Comparison of ENCODE assay signal across 8 mouse cellular contexts in the genomic region with DNA sequence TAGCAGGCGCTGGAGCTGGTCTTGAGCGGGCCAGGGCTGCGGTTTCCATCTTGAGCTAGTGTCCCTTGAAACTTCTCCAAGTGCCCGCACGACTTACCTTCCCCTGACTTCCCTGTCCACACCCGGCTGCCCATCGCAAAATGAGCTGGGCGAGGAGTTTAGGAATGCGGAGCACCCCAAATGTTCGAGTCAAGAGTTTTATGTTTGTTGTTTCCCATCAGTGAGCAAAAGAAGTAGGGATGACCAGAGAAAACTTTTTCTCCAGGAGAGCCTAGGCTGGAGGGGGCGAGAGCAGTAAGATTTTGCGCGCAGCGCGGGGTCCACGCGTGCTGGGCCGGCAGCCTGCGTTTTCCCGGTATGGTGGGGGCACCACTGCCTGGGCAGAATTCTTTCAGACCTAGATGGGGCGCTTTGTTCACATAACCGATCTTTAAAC. TPM values are rescaled to one million over a fixed set of nuclear protein-coding genes. Genes with fewer than 3 reads are reported as not detected.
DNase-seq lines count a peak whose midpoint lies in the region; ATAC-seq lines count a peak whose summit lies in the region.

No protein-coding gene starts in this region.

- peak overlapping the region; percentile 91 for H3K4me3 ChIP-seq in forebrain, embryonic 10.5 days
- H3K4me3 ChIP-seq in macrophage (ENCODE audit: inconsistent target) = peak overlapping the region; percentile 87
- H3K4me3 ChIP-seq in stomach, embryonic 15.5 days (replicated peaks) = peak overlapping the region; percentile 83

- peaks cover 52% of the 10 kb centered on the region for H3K4me1 ChIP-seq in forebrain, embryonic 10.5 days
- H3K4me1 ChIP-seq in stomach, embryonic 15.5 days = peaks cover 9% of the 10 kb centered on the region

- peaks cover 30% of the 10 kb centered on the region for H3K36me3 ChIP-seq in forebrain, embryonic 10.5 days (replicated peaks)
- no peaks in the 10 kb centered on the region; the same call in 1 of the 2 replicates for H3K36me3 ChIP-seq in macrophage (ENCODE audit: inconsistent target)
- no peaks in the 10 kb centered on the region for H3K36me3 ChIP-seq in stomach, embryonic 15.5 days

- under 1% methylated on average over 22 of the region's 22 CpGs for WGBS in forebrain, embryonic 10.5 days
- WGBS in macrophage (ENCODE audit: missing documents) = 2% methylated on average over 21 of the region's 22 CpGs
- WGBS in stomach, embryonic 15.5 days = 1% methylated on average over 22 of the region's 22 CpGs

- intact Hi-C loops in heart, postnatal 10 days (cut with DNase I) = loop anchor here (5.0 kb wide), 4 partner anchors 111 to 321 kb away; no protein-coding TSS in a partner anchor

- H3K79me2 ChIP-seq in macrophage (ENCODE audit: inconsistent target) = peaks cover 35% of the 10 kb centered on the region

- H3K4me2 ChIP-seq in stomach, embryonic 15.5 days = peak overlapping the region; percentile 91

- peak overlapping the region; percentile 99 for H3K27ac ChIP-seq in forebrain, embryonic 10.5 days
- H3K27ac ChIP-seq in macrophage = peak overlapping the region; percentile 86
- H3K27ac ChIP-seq in stomach, embryonic 15.5 days = peak overlapping the region; percentile 99

- no peak for ATAC-seq in stomach, embryonic 15.5 days (ENCODE audit: insufficient read depth, low FRiP score, low read depth)
- no peak for ATAC-seq in erythroid progenitor cell, adult 5-6 weeks (replicated peaks; ENCODE audit: low FRiP score, poor library complexity, severe bottlenecking)

- no peaks in the 10 kb centered on the region for H3K27me3 ChIP-seq in forebrain, embryonic 10.5 days (ENCODE audit: poor library complexity, severe bottlenecking)
- no peaks in the 10 kb centered on the region for H3K27me3 ChIP-seq in stomach, embryonic 15.5 days (replicated peaks)

- H3K9ac ChIP-seq in stomach, embryonic 15.5 days = peak overlapping the region; percentile 72; the same call in 1 of the 2 replicates

- no peaks in the 10 kb centered on the region for H3K9me3 ChIP-seq in forebrain, embryonic 10.5 days
- no peaks in the 10 kb centered on the region for H3K9me3 ChIP-seq in stomach, embryonic 15.5 days

- DNase-seq in adrenal gland, postnatal 10 days = peak; percentile 67
- peak; percentile 78 for DNase-seq in forebrain, embryonic 10.5 days (ENCODE audit: extremely low spot score, low spot score)
- peak; percentile 72 to 78 for DNase-seq in heart, postnatal 10 days
- peak; percentile 72 to 84 for DNase-seq in kidney, postnatal 25 days
- no peak for DNase-seq in right cerebral cortex, adult 18-20 months

RNA-seq across cellular contexts. Expression of gene Zfp36l1, which starts 0.8 kb away (rescaled TPM):
- total RNA-seq in adrenal gland, postnatal 10 days (2021) = 100 to 1,000 TPM; 190 to 228 TPM
- 121 and 129 TPM in 2 replicates for polyA plus RNA-seq in forebrain, embryonic 10.5 days (2016; fragmentation: Nextera tagmentation; extraction: Ambion mirVana)
- 100 to 1,000 TPM; 126 to 152 TPM for total RNA-seq in heart, postnatal 10 days (2021)
- total RNA-seq in macrophage (2018; cell fraction: chromatin; rRNA removed) = 100 to 1,000 TPM in 6 of 26 experiments, 10 to 100 TPM in 19, 1 to 10 TPM in 1; 6.7 to 210 (median 76.2) TPM
- 100 to 1,000 TPM in 24 of 26 experiments, 10 to 100 TPM in 2; 33.3 to 619 (median 245) TPM for total RNA-seq in macrophage (2018; cell fraction: cytosol; rRNA removed)
- total RNA-seq in macrophage (2018; cell fraction: nucleus; rRNA removed) = 100 to 1,000 TPM in 23 of 26 experiments, 10 to 100 TPM in 3; 53.7 to 541 (median 230) TPM
- 99.2 to 134 TPM (median 127 TPM) in 3 replicates for polyA plus RNA-seq in macrophage (2018)
- 142 and 146 TPM in 2 replicates for polyA plus RNA-seq in stomach, embryonic 15.5 days (2015; fragmentation: Nextera tagmentation; extraction: Ambion mirVana)
- total RNA-seq in erythroid progenitor cell, adult 5-6 weeks (2015; ENCODE audit: low replicate concordance) = 52.0 and 100 TPM in 2 replicates
- total RNA-seq in erythroid progenitor cell, adult 5-6 weeks (2017; ENCODE audit: low replicate concordance) = 5.8 and 9.2 TPM in 2 replicates
